Mouse (Mus musculus): ENCODE measurements around the gene Slc41a3.

DNA sequence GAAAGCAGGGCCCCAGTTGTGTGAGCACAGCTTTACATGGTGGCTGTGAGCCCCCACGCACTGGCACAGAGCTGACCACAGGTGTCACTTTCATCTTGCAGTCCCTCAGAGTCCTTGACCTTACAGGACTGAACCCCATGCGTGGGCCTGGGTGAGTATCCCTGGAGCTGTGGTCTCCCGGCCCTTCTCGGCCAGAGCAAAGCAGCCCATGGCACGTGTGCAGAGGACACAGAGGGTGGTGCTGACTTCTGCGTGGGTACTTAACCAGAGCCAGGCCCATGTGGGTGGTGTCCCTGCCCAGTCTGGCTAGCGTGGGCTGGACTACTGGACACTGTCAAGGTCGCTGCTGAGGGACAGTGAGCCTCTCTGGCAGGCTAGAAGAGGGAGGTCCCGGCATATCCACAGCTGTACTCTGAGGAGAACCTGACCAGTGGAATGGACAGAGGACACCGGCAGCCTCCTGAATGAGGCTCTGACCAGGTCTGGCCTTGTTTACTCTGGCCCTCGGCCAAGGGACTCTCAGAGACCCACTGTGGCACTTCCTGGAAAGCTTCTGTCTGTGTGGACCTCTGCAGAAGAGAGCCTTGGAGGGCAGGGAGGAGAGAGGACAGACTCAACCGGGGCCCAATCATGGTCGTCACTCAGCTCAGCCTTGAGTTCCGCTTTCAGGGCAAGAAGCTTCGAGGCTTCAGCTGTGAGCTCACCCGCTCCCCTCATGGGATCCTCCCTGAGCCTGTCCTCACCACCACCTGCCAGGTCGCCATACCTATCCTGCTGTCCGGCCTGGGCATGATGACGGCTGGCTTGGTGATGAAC, 14.5 kb downstream of the Slc41a3 start:
- TF ChIP-seq CTCF (IDR thresholded peaks at IDR 0.05; ENCODE audit: low read depth) = no peak
- no peak for TF ChIP-seq EP300 (optimal IDR thresholded peaks at IDR 0.05)

Measured in stomach, postnatal 0 days (tissue).